In the genomic region with DNA sequence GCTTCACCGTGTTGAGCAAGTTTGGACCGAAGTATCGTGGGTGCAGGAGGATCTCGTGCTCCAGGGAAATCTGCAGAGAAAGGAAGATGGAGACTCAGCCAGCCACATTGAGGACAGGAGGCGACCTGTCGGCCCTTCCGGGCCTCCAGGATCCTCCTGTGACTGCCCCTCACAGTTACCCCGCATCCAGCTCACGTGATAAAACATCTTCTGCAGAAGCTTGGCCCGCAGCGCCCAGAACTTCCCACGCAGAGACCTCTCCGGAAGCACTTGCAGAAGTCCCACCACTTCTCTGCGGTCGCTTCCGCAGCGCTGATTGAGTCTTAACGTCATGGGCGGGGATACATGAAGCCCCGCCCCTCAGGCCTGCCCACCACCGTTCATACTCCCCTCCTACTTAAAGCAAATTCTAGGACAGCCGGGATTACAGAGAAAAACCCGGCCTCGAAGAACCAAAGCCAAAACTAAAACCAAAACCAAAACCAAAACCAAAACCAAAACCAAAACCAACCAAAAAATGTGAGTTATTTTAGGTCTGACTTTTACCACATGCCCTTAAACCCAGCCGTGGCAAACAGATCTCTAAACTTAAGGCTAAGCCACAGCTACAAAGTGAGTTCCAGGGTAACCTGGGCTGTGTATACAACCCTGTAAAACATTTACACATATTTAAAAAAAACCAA, we compare ENCODE assay signal across 8 mouse cellular contexts. TPM values are rescaled to one million over a fixed set of nuclear protein-coding genes. Genes with fewer than 3 reads are reported as not detected.
A peak's percentile ranks its signal among the peaks of the same experiment; 100 is the strongest.
DNase-seq lines count a peak whose midpoint lies in the region; ATAC-seq and TF ChIP-seq lines count a peak whose summit lies in the region.

A gene (minus strand): TSS at position 314 of the 683 bp plus-strand sequence.

- H3K27me3 ChIP-seq in G1E (ENCODE audit: insufficient read depth, low read length) = no peaks in the 10 kb centered on the region
- H3K27me3 ChIP-seq in forebrain, embryonic 16.5 days (replicated peaks; ENCODE audit: control insufficient read depth, insufficient read depth, low read length) = no peaks in the 10 kb centered on the region
- H3K27me3 ChIP-seq in lung, embryonic 14.5 days (ENCODE audit: insufficient read depth, low read length) = no peaks in the 10 kb centered on the region
- H3K27me3 ChIP-seq in thymus, adult 2 months (ENCODE audit: control insufficient read depth, insufficient read depth, low read length) = no peaks in the 10 kb centered on the region

- ATAC-seq in G1E (ENCODE audit: extremely low read depth, insufficient number of reproducible peaks, low FRiP score, poor library complexity, severe bottlenecking) = peak; percentile 57
- peak; percentile 61 for ATAC-seq in forebrain, embryonic 16.5 days
- peak; percentile 79 for ATAC-seq in lung, embryonic 14.5 days (ENCODE audit: insufficient read depth)

- peak within 1 kb of the TSS; percentile 87 for H3K4me2 ChIP-seq in forebrain, embryonic 16.5 days (ENCODE audit: low read length)
- H3K4me2 ChIP-seq in lung, embryonic 14.5 days = peak within 1 kb of the TSS; percentile 78

- peak within 1 kb of the TSS; percentile 60 for H3K27ac ChIP-seq in forebrain, embryonic 16.5 days (ENCODE audit: low read length)
- H3K27ac ChIP-seq in layer of hippocampus, adult 2 months = peak within 1 kb of the TSS; percentile 95
- peak within 1 kb of the TSS; percentile 51 for H3K27ac ChIP-seq in lung, embryonic 14.5 days (ENCODE audit: low read depth)
- 0 out of 2 replicates have a peak within 1 kb of the TSS, but pooled peaks have one; percentile 53 for H3K27ac ChIP-seq in olfactory bulb, adult 2 months (ENCODE audit: insufficient read depth, low read depth, low read length)
- peak within 1 kb of the TSS; percentile 67 for H3K27ac ChIP-seq in thymus, adult 2 months (ENCODE audit: control insufficient read depth, insufficient read depth, low read length)

- peaks cover 4% of the 10 kb centered on the region for H3K9me3 ChIP-seq in G1E (replicated peaks)
- no peaks in the 10 kb centered on the region for H3K9me3 ChIP-seq in forebrain, embryonic 16.5 days (ENCODE audit: control insufficient read depth, low read length)
- H3K9me3 ChIP-seq in lung, embryonic 14.5 days (ENCODE audit: low read depth, low read length) = no peaks in the 10 kb centered on the region

- 2% methylated on average over 25 of the region's 25 CpGs for whole genome bisulfite sequencing in forebrain, embryonic 16.5 days
- WGBS in lung, embryonic 14.5 days = 2% methylated on average over 25 of the region's 25 CpGs
- WGBS in olfactory bulb, adult 2 months = under 1% methylated on average over 25 of the region's 25 CpGs
- under 1% methylated on average over 25 of the region's 25 CpGs for WGBS in thymus, adult 2 months

- H3K36me3 ChIP-seq in G1E (replicated peaks) = peaks cover 38% of the 10 kb centered on the region
- H3K36me3 ChIP-seq in forebrain, embryonic 16.5 days (ENCODE audit: control insufficient read depth, insufficient read depth) = peaks cover 12% of the 10 kb centered on the region
- H3K36me3 ChIP-seq in lung, embryonic 14.5 days (ENCODE audit: insufficient read depth) = peaks cover 27% of the 10 kb centered on the region
- H3K36me3 ChIP-seq in thymus, adult 2 months (ENCODE audit: control insufficient read depth, insufficient read depth, low read length) = peaks cover 13% of the 10 kb centered on the region

- TF ChIP-seq CTCF in G1E (IDR thresholded peaks at IDR 0.05; ENCODE audit: low read depth, low read length) = no peak
- no peak for TF ChIP-seq CTCF in layer of hippocampus, adult 2 months (conservative IDR thresholded peaks at IDR 0.05)
- no peak for TF ChIP-seq CTCF in lung, embryonic 14.5 days (IDR thresholded peaks at IDR 0.05; ENCODE audit: low read depth)
- no peak for TF ChIP-seq CTCF in olfactory bulb, adult 2 months (IDR thresholded peaks at IDR 0.05; ENCODE audit: insufficient read depth, low read depth, low read length)
- 0 out of 2 replicates have a peak, but pooled peaks have one; percentile 47 for TF ChIP-seq CTCF in thymus, adult 2 months (IDR thresholded peaks at IDR 0.05; ENCODE audit: borderline replicate concordance, control insufficient read depth, extremely low read depth, insufficient read depth, low read length, poor library complexity)

- peak within 1 kb of the TSS; percentile 85 for H3K4me3 ChIP-seq in G1E (ENCODE audit: low read depth, low read length)
- H3K4me3 ChIP-seq in forebrain, embryonic 16.5 days (replicated peaks; ENCODE audit: low read length) = peak within 1 kb of the TSS; percentile 61
- peak within 1 kb of the TSS; percentile 92 for H3K4me3 ChIP-seq in layer of hippocampus, adult 2 months
- peak within 1 kb of the TSS; percentile 77 for H3K4me3 ChIP-seq in lung, embryonic 14.5 days (ENCODE audit: low read depth, low read length)
- H3K4me3 ChIP-seq in olfactory bulb, adult 2 months (ENCODE audit: insufficient read depth, low read depth, low read length) = peak within 1 kb of the TSS; percentile 71
- peak within 1 kb of the TSS; percentile 88 for H3K4me3 ChIP-seq in thymus, adult 2 months (ENCODE audit: control insufficient read depth, insufficient read depth, low read length)

- TF ChIP-seq POLR2A in olfactory bulb, adult 2 months (IDR thresholded peaks at IDR 0.05; ENCODE audit: insufficient read depth, low read depth, low read length) = peak; percentile 70
- TF ChIP-seq POLR2A in thymus, adult 2 months (IDR thresholded peaks at IDR 0.05; ENCODE audit: control insufficient read depth, extremely low read depth, insufficient read depth, low read length, poor library complexity) = peak; percentile 75

- peak; percentile 48 for DNase-seq in G1E (ENCODE audit: low spot score)
- DNase-seq in cerebellum, adult 18-20 months = peak; percentile 88 to 91
- DNase-seq in heart, postnatal 36 days = peak; percentile 86 to 89
- peak; percentile 89 to 93 for DNase-seq in layer of hippocampus, adult 2 months (ENCODE audit: low spot score in 2 of 2)
- peak; percentile 98 for DNase-seq in lung, embryonic 14.5 days
- DNase-seq in thymus, adult 2 months = peak; percentile 86

- peak within 1 kb of the TSS; percentile 66 for H3K9ac ChIP-seq in forebrain, embryonic 16.5 days (replicated peaks; ENCODE audit: low read depth, low read length)
- H3K9ac ChIP-seq in lung, embryonic 14.5 days = peak within 1 kb of the TSS; percentile 81

- intact Hi-C loops in heart, postnatal 36 days (cut with DNase I) = no loop called here

- peaks cover 44% of the 10 kb centered on the region for H3K4me1 ChIP-seq in G1E (ENCODE audit: insufficient read depth, low read depth, low read length)
- peaks cover 20% of the 10 kb centered on the region for H3K4me1 ChIP-seq in forebrain, embryonic 16.5 days (replicated peaks; ENCODE audit: control insufficient read depth, insufficient read depth, low read length)
- 0 out of 2 replicates have a peak, but pooled peaks cover 3% of the 10 kb centered on the region for H3K4me1 ChIP-seq in lung, embryonic 14.5 days (ENCODE audit: insufficient read depth)
- peaks cover 8% of the 10 kb centered on the region for H3K4me1 ChIP-seq in olfactory bulb, adult 2 months (ENCODE audit: control insufficient read depth, insufficient read depth, low read length)
- peaks cover 11% of the 10 kb centered on the region; the same call in 1 of the 2 replicates for H3K4me1 ChIP-seq in thymus, adult 2 months (replicated peaks; ENCODE audit: control insufficient read depth, insufficient read depth, low read length)

RNA-seq across cellular contexts. Expression of the gene that starts here (rescaled TPM):
- total RNA-seq in G1E (2014; fragmentation: Nextera tagmentation) = 112 and 137 TPM in 2 replicates
- total RNA-seq in G1E (2017) = 104 and 122 TPM in 2 replicates
- 6.8 and 9.8 TPM in 2 replicates for polyA plus RNA-seq in G1E (2012)
- polyA plus RNA-seq in forebrain, embryonic 16.5 days (2015; fragmentation: Nextera tagmentation; extraction: Ambion mirVana) = 160 and 164 TPM in 2 replicates
- 10 to 100 TPM; 52.3 to 59.2 TPM for total RNA-seq in heart, postnatal 36 days (2021)
- 100 to 1,000 TPM; 113 to 120 TPM for total RNA-seq in layer of hippocampus, adult 2 months (2021)
- polyA plus RNA-seq in lung, embryonic 14.5 days (2014; fragmentation: Nextera tagmentation; extraction: Ambion mirVana) = 162 and 163 TPM in 2 replicates
- not detected in 2 replicates for polyA plus RNA-seq in olfactory bulb, adult 2 months (2012; ENCODE audit: insufficient read depth, insufficient read length, low replicate concordance, missing spikeins)
- 77.0 and 77.1 TPM in 2 replicates for polyA plus RNA-seq in thymus, adult 2 months (2012; rRNA removed)

Comparison
In these comparisons a context has a peak if more than half of its experiments do, and no peak if none do; other contexts are left out.
1. Peak in every context shown above with its lines: DNase-seq, ATAC-seq, H3K4me3 ChIP-seq and H3K27ac ChIP-seq.
2. DNase-seq: peak in every context shown above with its lines; median percentile 98 in lung, embryonic 14.5 days; 91 in layer of hippocampus, adult 2 months; 90 in cerebellum, adult 18-20 months; 88 in heart, postnatal 36 days; 86 in thymus, adult 2 months; 48 in G1E.